Mouse (Mus musculus): ENCODE measurements around the gene Cyp4f39. TPM values are rescaled to one million over a fixed set of nuclear protein-coding genes. Genes with fewer than 3 reads are reported as not detected.

Cyp4f39 gene
- total and polyA plus RNA-seq, 3 experiments: 0.64 to 0.70 (median 0.64) TPM

- peaks cover 0 to 57% of the 10 kb centered on the region in 2 experiments for H3K36me3 ChIP-seq (replicated peaks in 1 of 2; ENCODE audit: control insufficient read depth in 1 of 2, insufficient read depth in 1 of 2, low read length in 1 of 2)
- no peak overlapping the region for H3K9ac ChIP-seq (ENCODE audit: insufficient read depth, low read depth)
Observed at GRCm38 (mm10) chr17:32415417-32416020, 37.0 kb upstream of the Cyp4f39 start.

GRCm38 (mm10) chr17:32416771-32417170 is 35.8 kb upstream of the Cyp4f39 start:
- H3K4me1 ChIP-seq (ENCODE audit: control insufficient read depth in 1 of 2, insufficient read depth in 2 of 2): peaks cover 0 to 10% of the 10 kb centered on the region in 2 experiments; a peak in 2 of 4 replicates
- dilution Hi-C loops (cut with MboI; ENCODE audit: extremely low pct_ligation_motif_present, extremely low pct_unique_long_range_greater_than_20kb, low sequenced_read_pairs) (no loop called here), in situ Hi-C loops (cut with MboI; ENCODE audit: low pct_ligation_motif_present, low pct_unique_long_range_greater_than_20kb, low sequenced_read_pairs) (no loop called here)
- DNase-seq (ENCODE audit: extremely low read depth): no peak
- no peak overlapping the region for H3K4me3 ChIP-seq (replicated peaks in 1 of 3; ENCODE audit: low read depth in 2 of 3, low read length in 2 of 3, poor library complexity in 1 of 3)
- no peaks in the 10 kb centered on the region for H3K79me2 ChIP-seq (replicated peaks; ENCODE audit: control insufficient read depth, extremely low read depth, insufficient read depth, poor library complexity, severe bottlenecking)
- no peak for TF ChIP-seq ZC3H11A (IDR thresholded peaks at IDR 0.05; ENCODE audit: low read depth, low read length)
- TF ChIP-seq IRF4 (IDR thresholded peaks at IDR 0.05; ENCODE audit: low read depth, low read length): no peak
- no peak for TF ChIP-seq MAFK (IDR thresholded peaks at IDR 0.05; ENCODE audit: insufficient replicate concordance, low read length)
- TF ChIP-seq GABPA (IDR thresholded peaks at IDR 0.05; ENCODE audit: insufficient replicate concordance, low read depth, low read length): no peak
- TF ChIP-seq MEF2A (IDR thresholded peaks at IDR 0.05; ENCODE audit: borderline replicate concordance, low read depth, low read length): no peak
- no peak for TF ChIP-seq TCF12 (IDR thresholded peaks at IDR 0.05; ENCODE audit: low read depth, low read length)
- TF ChIP-seq E2F4 (IDR thresholded peaks at IDR 0.05; ENCODE audit: insufficient replicate concordance, low read depth, low read length): no peak
- H3K36me3 ChIP-seq (replicated peaks in 1 of 2; ENCODE audit: control insufficient read depth in 1 of 2, insufficient read depth in 1 of 2, low read length in 1 of 2): peaks cover 0 to 52% of the 10 kb centered on the region in 2 experiments
- no peak overlapping the region for H3K4me2 ChIP-seq (ENCODE audit: insufficient read depth, low read depth, poor library complexity, severe bottlenecking)
- no peaks in the 10 kb centered on the region for H3K27me3 ChIP-seq (replicated peaks)
- H3K9ac ChIP-seq (ENCODE audit: insufficient read depth, low read depth): no peak overlapping the region
- no peaks in the 10 kb centered on the region for H3K9me3 ChIP-seq (replicated peaks; ENCODE audit: low read length)
- no peak overlapping the region for H3K27ac ChIP-seq (ENCODE audit: insufficient read depth, low read depth)

More at GRCm38 (mm10) chr17:32415417-32416020, 37.0 kb upstream of the Cyp4f39 start:
- Histone ChIP-seq H3K27me3 (replicated peaks) (no peaks in the 10 kb centered on the region), H3K9me3 (replicated peaks; ENCODE audit: low read length) (no peaks in the 10 kb centered on the region), H3K4me2 (ENCODE audit: insufficient read depth, low read depth, poor library complexity, severe bottlenecking) (no peak overlapping the region), H3K79me2 (replicated peaks; ENCODE audit: control insufficient read depth, extremely low read depth, insufficient read depth, poor library complexity, severe bottlenecking) (no peaks in the 10 kb centered on the region), H3K4me3 (replicated peaks in 1 of 3; ENCODE audit: low read depth in 2 of 3, low read length in 2 of 3, poor library complexity in 1 of 3) (no peak overlapping the region), H3K4me1 (ENCODE audit: control insufficient read depth in 1 of 2, insufficient read depth in 2 of 2) (peaks cover 0 to 8% of the 10 kb centered on the region in 2 experiments; a peak in 1 of 4 replicates), H3K27ac (ENCODE audit: insufficient read depth, low read depth) (no peak overlapping the region)
- TF ChIP-seq BHLHE40 (IDR thresholded peaks at IDR 0.05; ENCODE audit: low read depth, low read length): no peak
- TF ChIP-seq MYC (IDR thresholded peaks at IDR 0.05; ENCODE audit: low read depth, low read length): no peak
- no peak for TF ChIP-seq RAD21 (IDR thresholded peaks at IDR 0.05; ENCODE audit: low read depth, low read length)
- TF ChIP-seq CHD1 (IDR thresholded peaks at IDR 0.05; ENCODE audit: low read depth, low read length): no peak
- no peak for TF ChIP-seq ELF1 (IDR thresholded peaks at IDR 0.05; ENCODE audit: low read depth, low read length)
- dilution Hi-C loops (cut with MboI; ENCODE audit: extremely low pct_ligation_motif_present, extremely low pct_unique_long_range_greater_than_20kb, low sequenced_read_pairs): no loop called here
- no peak for DNase-seq (ENCODE audit: extremely low read depth)
- in situ Hi-C loops (cut with MboI; ENCODE audit: low pct_ligation_motif_present, low pct_unique_long_range_greater_than_20kb, low sequenced_read_pairs): no loop called here

GRCm38 (mm10) chr17:32419989-32420388 is 32.5 kb upstream of the Cyp4f39 start:
- Histone ChIP-seq H3K79me2 (replicated peaks; ENCODE audit: control insufficient read depth, extremely low read depth, insufficient read depth, poor library complexity, severe bottlenecking) (no peaks in the 10 kb centered on the region), H3K36me3 (replicated peaks in 1 of 2; ENCODE audit: control insufficient read depth in 1 of 2, insufficient read depth in 1 of 2, low read length in 1 of 2) (peaks cover 0 to 30% of the 10 kb centered on the region in 2 experiments), H3K4me1 (ENCODE audit: control insufficient read depth in 1 of 2, insufficient read depth in 2 of 2) (peaks cover 11 to 26% of the 10 kb centered on the region in 2 experiments), H3K27ac (ENCODE audit: insufficient read depth, low read depth) (no peak overlapping the region), H3K9ac (ENCODE audit: insufficient read depth, low read depth) (no peak overlapping the region), H3K4me3 (replicated peaks in 1 of 3; ENCODE audit: low read depth in 2 of 3, low read length in 2 of 3, poor library complexity in 1 of 3) (no peak overlapping the region), H3K4me2 (ENCODE audit: insufficient read depth, low read depth, poor library complexity, severe bottlenecking) (no peak overlapping the region), H3K27me3 (replicated peaks) (no peaks in the 10 kb centered on the region), H3K9me3 (replicated peaks; ENCODE audit: low read length) (no peaks in the 10 kb centered on the region)
- DNase-seq (ENCODE audit: extremely low read depth): no peak
- in situ Hi-C loops (cut with MboI; ENCODE audit: low pct_ligation_motif_present, low pct_unique_long_range_greater_than_20kb, low sequenced_read_pairs): no loop called here
- dilution Hi-C loops (cut with MboI; ENCODE audit: extremely low pct_ligation_motif_present, extremely low pct_unique_long_range_greater_than_20kb, low sequenced_read_pairs): no loop called here
- no peak for TF ChIP-seq USF2 (conservative IDR thresholded peaks at IDR 0.05; ENCODE audit: low read depth, low read length)
- TF ChIP-seq UBTF (IDR thresholded peaks at IDR 0.05; ENCODE audit: low read depth, low read length): no peak
- no peak for TF ChIP-seq RAD21 (IDR thresholded peaks at IDR 0.05; ENCODE audit: low read depth, low read length)
- no peak for TF ChIP-seq ZKSCAN1 (IDR thresholded peaks at IDR 0.05; ENCODE audit: borderline replicate concordance, low read depth, low read length)
- no peak for TF ChIP-seq NELFE (IDR thresholded peaks at IDR 0.05; ENCODE audit: low read depth, low read length)
- TF ChIP-seq EP300 (IDR thresholded peaks at IDR 0.05; ENCODE audit: low read length): no peak
- no peak for TF ChIP-seq MXI1 (IDR thresholded peaks at IDR 0.05; ENCODE audit: low read depth, low read length)
- no peak for TF ChIP-seq KAT2A (IDR thresholded peaks at IDR 0.05; ENCODE audit: insufficient replicate concordance, low read length)
- no peak for TF ChIP-seq MAX (IDR thresholded peaks at IDR 0.05; ENCODE audit: low read length)
- TF ChIP-seq POLR2AphosphoS2 (IDR thresholded peaks at IDR 0.05; ENCODE audit: low read depth, low read length): no peak
- no peak for TF ChIP-seq SIN3A (IDR thresholded peaks at IDR 0.05; ENCODE audit: low read length)
- TF ChIP-seq MAFK (IDR thresholded peaks at IDR 0.05; ENCODE audit: insufficient replicate concordance, low read length): no peak
- TF ChIP-seq ELF1 (IDR thresholded peaks at IDR 0.05; ENCODE audit: low read depth, low read length): no peak
- TF ChIP-seq ZMIZ1 (IDR thresholded peaks at IDR 0.05; ENCODE audit: low read depth, low read length): no peak
- TF ChIP-seq IRF4 (IDR thresholded peaks at IDR 0.05; ENCODE audit: low read depth, low read length): no peak
